Mouse (Mus musculus): ENCODE measurements around the gene Zdhhc18. TPM values are rescaled to one million over a fixed set of nuclear protein-coding genes. Genes with fewer than 3 reads are reported as not detected.
"Not testable (repeated sequence)": the region's sequence is repeated elsewhere in the genome, so short reads cannot be mapped to it uniquely, and the experiment has no call there.

Zdhhc18 gene
- total and polyA plus RNA-seq, 3 experiments, result 4.4 to 11.6 (median 9.6) TPM

GRCm38 (mm10) chr4:133659497-133660192, 9.7 kb upstream of the Zdhhc18 start:
- TF ChIP-seq POLR2AphosphoS5 (IDR thresholded peaks at IDR 0.05; ENCODE audit: insufficient replicate concordance, low read depth, low read length) (no peak), TAL1 (conservative IDR thresholded peaks at IDR 0.05; ENCODE audit: low read depth, low read length) (no peak), GATA2 (IDR thresholded peaks at IDR 0.05; ENCODE audit: borderline replicate concordance, low read depth, low read length) (no peak), GATA1 (IDR thresholded peaks at IDR 0.05; ENCODE audit: borderline replicate concordance, low read length) (no peak), CTCF (IDR thresholded peaks at IDR 0.05; ENCODE audit: low read depth, low read length) (no peak)
- H3K4me1 ChIP-seq (ENCODE audit: insufficient read depth, low read depth, low read length), result peaks cover 59% of the 10 kb centered on the region
- DNase-seq (ENCODE audit: low spot score) (peak; percentile 53), ATAC-seq (ENCODE audit: extremely low read depth, insufficient number of reproducible peaks, low FRiP score, poor library complexity, severe bottlenecking) (no peak; the same call in none of the 2 replicates)
- no peaks in the 10 kb centered on the region for H3K27me3 ChIP-seq (ENCODE audit: insufficient read depth, low read length)
- H3K9me3 ChIP-seq (replicated peaks), result no peaks in the 10 kb centered on the region
- H3K36me3 ChIP-seq (replicated peaks), result peaks cover 43% of the 10 kb centered on the region
- peak overlapping the region; percentile 67; the same call in 1 of the 2 replicates for H3K4me3 ChIP-seq (ENCODE audit: low read depth, low read length)

DNA sequence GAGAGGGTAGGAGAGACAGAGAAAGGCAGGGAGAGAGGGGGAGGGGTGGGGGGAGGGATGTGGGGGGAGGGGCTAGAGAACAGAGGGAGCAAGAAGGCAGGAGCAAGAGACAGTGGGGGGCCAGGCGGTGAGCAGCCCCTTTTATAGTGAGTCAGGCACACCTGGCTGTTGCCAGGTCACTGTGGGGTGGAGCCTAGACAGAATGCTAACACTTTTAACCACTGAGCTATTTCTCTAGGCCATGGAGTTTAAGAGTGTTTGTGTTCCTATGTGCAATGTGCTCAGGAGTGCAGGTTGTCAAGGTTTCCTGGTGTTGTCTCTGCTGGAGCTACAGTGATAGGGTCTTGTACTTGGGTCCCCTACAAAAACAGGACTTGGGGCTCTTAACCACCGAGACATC, 8.8 kb upstream of the Zdhhc18 start:
- TF ChIP-seq CTCF (IDR thresholded peaks at IDR 0.05; ENCODE audit: low read depth, low read length) (no peak), GATA2 (IDR thresholded peaks at IDR 0.05; ENCODE audit: borderline replicate concordance, low read depth, low read length) (no peak), GATA1 (IDR thresholded peaks at IDR 0.05; ENCODE audit: borderline replicate concordance, low read length) (no peak), POLR2AphosphoS5 (IDR thresholded peaks at IDR 0.05; ENCODE audit: insufficient replicate concordance, low read depth, low read length) (no peak), TAL1 (conservative IDR thresholded peaks at IDR 0.05; ENCODE audit: low read depth, low read length) (no peak)
- Histone ChIP-seq H3K9me3 (replicated peaks) (no peaks in the 10 kb centered on the region), H3K4me1 (ENCODE audit: insufficient read depth, low read depth, low read length) (peaks cover 59% of the 10 kb centered on the region), H3K4me3 (ENCODE audit: low read depth, low read length) (peak overlapping the region; percentile 5; the same call in 1 of the 2 replicates), H3K27me3 (ENCODE audit: insufficient read depth, low read length) (no peaks in the 10 kb centered on the region), H3K36me3 (replicated peaks) (peaks cover 35% of the 10 kb centered on the region)
- ATAC-seq (ENCODE audit: extremely low read depth, insufficient number of reproducible peaks, low FRiP score, poor library complexity, severe bottlenecking) (no peak), DNase-seq (ENCODE audit: low spot score) (no peak)

- peaks cover 59% of the 10 kb centered on the region for H3K4me1 ChIP-seq (ENCODE audit: insufficient read depth, low read depth, low read length)
Measured at GRCm38 (mm10) chr4:133657829-133658458, 8.0 kb upstream of the Zdhhc18 start.

DNA sequence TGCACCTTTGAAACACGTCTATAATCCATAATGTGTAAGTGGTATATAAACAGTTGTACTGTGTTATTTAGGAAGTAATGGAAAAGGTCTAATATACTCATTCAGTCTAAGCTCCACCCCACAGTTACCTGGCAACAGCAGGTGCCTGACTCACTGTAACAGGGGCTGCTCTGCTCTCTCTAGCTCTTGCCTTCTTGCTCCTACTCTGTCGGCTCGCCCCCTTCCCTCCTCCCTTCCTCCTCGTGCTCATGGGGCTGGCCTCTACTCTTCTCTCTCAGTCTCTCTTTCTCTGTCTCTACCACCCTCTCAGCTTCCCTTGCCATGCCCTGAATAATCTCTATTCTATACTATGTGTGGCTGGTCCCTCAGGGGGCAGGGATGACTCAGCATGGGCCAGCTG, 7.0 kb upstream of the Zdhhc18 start:
- H3K27me3 ChIP-seq (ENCODE audit: insufficient read depth, low read length), result no peaks in the 10 kb centered on the region
- peaks cover 56% of the 10 kb centered on the region for H3K4me1 ChIP-seq (ENCODE audit: insufficient read depth, low read depth, low read length)
- DNase-seq (ENCODE audit: low spot score) (no peak), ATAC-seq (ENCODE audit: extremely low read depth, insufficient number of reproducible peaks, low FRiP score, poor library complexity, severe bottlenecking) (no peak)
- no peaks in the 10 kb centered on the region for H3K9me3 ChIP-seq (replicated peaks)
- H3K36me3 ChIP-seq (replicated peaks), result peaks cover 18% of the 10 kb centered on the region
- no peak for TF ChIP-seq CTCF (IDR thresholded peaks at IDR 0.05; ENCODE audit: low read depth, low read length)
- no peak for TF ChIP-seq GATA2 (IDR thresholded peaks at IDR 0.05; ENCODE audit: borderline replicate concordance, low read depth, low read length)
- TF ChIP-seq TAL1 (conservative IDR thresholded peaks at IDR 0.05; ENCODE audit: low read depth, low read length), result no peak
- TF ChIP-seq POLR2AphosphoS5 (IDR thresholded peaks at IDR 0.05; ENCODE audit: insufficient replicate concordance, low read depth, low read length), result no peak
- no peak for TF ChIP-seq GATA1 (IDR thresholded peaks at IDR 0.05; ENCODE audit: borderline replicate concordance, low read length)
- H3K4me3 ChIP-seq (ENCODE audit: low read depth, low read length), result no peak overlapping the region

More at GRCm38 (mm10) chr4:133657829-133658458, 8.0 kb upstream of the Zdhhc18 start:
- TF ChIP-seq GATA2 (IDR thresholded peaks at IDR 0.05; ENCODE audit: borderline replicate concordance, low read depth, low read length) (no peak), POLR2AphosphoS5 (IDR thresholded peaks at IDR 0.05; ENCODE audit: insufficient replicate concordance, low read depth, low read length) (no peak), GATA1 (IDR thresholded peaks at IDR 0.05; ENCODE audit: borderline replicate concordance, low read length) (no peak), CTCF (IDR thresholded peaks at IDR 0.05; ENCODE audit: low read depth, low read length) (no peak), TAL1 (conservative IDR thresholded peaks at IDR 0.05; ENCODE audit: low read depth, low read length) (no peak)
- ATAC-seq (ENCODE audit: extremely low read depth, insufficient number of reproducible peaks, low FRiP score, poor library complexity, severe bottlenecking) (no peak), DNase-seq (ENCODE audit: low spot score) (no peak)
- Histone ChIP-seq H3K9me3 (replicated peaks) (no peaks in the 10 kb centered on the region), H3K27me3 (ENCODE audit: insufficient read depth, low read length) (no peaks in the 10 kb centered on the region), H3K4me3 (ENCODE audit: low read depth, low read length) (no peak overlapping the region), H3K36me3 (replicated peaks) (peaks cover 27% of the 10 kb centered on the region)

GRCm38 (mm10) chr4:133656294-133656693, 6.3 kb upstream of the Zdhhc18 start:
- ATAC-seq (ENCODE audit: extremely low read depth, insufficient number of reproducible peaks, low FRiP score, poor library complexity, severe bottlenecking), result no peak
- no peaks in the 10 kb centered on the region for H3K27me3 ChIP-seq (ENCODE audit: insufficient read depth, low read length)
- H3K9me3 ChIP-seq (replicated peaks), result no peaks in the 10 kb centered on the region
- no peak overlapping the region for H3K4me3 ChIP-seq (ENCODE audit: low read depth, low read length)
- no peak for DNase-seq (ENCODE audit: low spot score)
- peaks cover 12% of the 10 kb centered on the region for H3K36me3 ChIP-seq (replicated peaks)
- TF ChIP-seq TAL1 (conservative IDR thresholded peaks at IDR 0.05; ENCODE audit: low read depth, low read length), result no peak
- TF ChIP-seq GATA2 (IDR thresholded peaks at IDR 0.05; ENCODE audit: borderline replicate concordance, low read depth, low read length), result no peak
- no peak for TF ChIP-seq CTCF (IDR thresholded peaks at IDR 0.05; ENCODE audit: low read depth, low read length)
- no peak for TF ChIP-seq POLR2AphosphoS5 (IDR thresholded peaks at IDR 0.05; ENCODE audit: insufficient replicate concordance, low read depth, low read length)
- TF ChIP-seq GATA1 (IDR thresholded peaks at IDR 0.05; ENCODE audit: borderline replicate concordance, low read length), result no peak
- peaks cover 61% of the 10 kb centered on the region for H3K4me1 ChIP-seq (ENCODE audit: insufficient read depth, low read depth, low read length)

DNA sequence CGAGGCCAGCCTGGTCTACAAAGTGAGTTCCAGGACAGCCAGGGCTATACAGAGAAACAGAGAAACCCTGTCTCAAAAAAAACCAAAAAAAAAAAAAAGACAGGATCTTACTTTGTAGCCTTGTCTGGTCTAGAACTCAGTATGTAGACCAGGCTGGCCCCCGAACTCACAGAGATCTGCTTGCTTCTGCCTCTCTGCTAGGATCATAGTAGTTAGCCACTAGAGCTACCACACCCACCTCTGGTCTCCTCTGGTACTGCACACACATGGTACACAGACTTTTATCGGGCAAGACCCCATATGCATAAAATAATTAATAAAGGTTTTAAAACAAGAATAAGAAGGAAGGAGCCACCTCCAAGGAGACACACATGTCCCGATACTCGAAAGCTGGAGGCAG, 4.1 kb upstream of the Zdhhc18 start:
- not testable (repeated sequence) for DNase-seq (ENCODE audit: low spot score); H3K9me3 ChIP-seq (replicated peaks); H3K4me3 ChIP-seq (ENCODE audit: low read depth, low read length); ATAC-seq (ENCODE audit: extremely low read depth, insufficient number of reproducible peaks, low FRiP score, poor library complexity, severe bottlenecking); H3K27me3 ChIP-seq (ENCODE audit: insufficient read depth, low read length); H3K36me3 ChIP-seq (replicated peaks)
- H3K4me1 ChIP-seq (ENCODE audit: insufficient read depth, low read depth, low read length), result peaks cover 45% of the 10 kb centered on the region
